Mouse (Mus musculus) adrenal gland, postnatal 25 days (tissue): ENCODE measurements around the gene Qk. TPM values are rescaled to one million over a fixed set of nuclear protein-coding genes. Genes with fewer than 3 reads are reported as not detected.

Source experiments
- DNase-seq: peaks from one replicate; pipeline ENCODE4 v3.0.0; 2021; ENCODE audit warnings: mixed read lengths
- long read RNA-seq: library from polyadenylated mRNA; stranded (forward); transcript quantifications from one replicate; pipeline ENCODE4 v2.0.0, GENCODE M21; 2021
- total RNA-seq: library from RNA; stranded (reverse); gene quantifications from 2 replicates; pipeline ENCODE4 v1.2.3, GENCODE M21; 2021

The Qk gene
- 189 and 200 TPM in 2 replicates for total RNA-seq
- long read RNA-seq, full-length matches to known transcripts, result 45 of 76 reads
- long read RNA-seq, partial matches to known transcripts, result 18 of 76 reads
- long read RNA-seq, other reads (novel, unspliced or antisense), result 13 of 76 reads

DNA sequence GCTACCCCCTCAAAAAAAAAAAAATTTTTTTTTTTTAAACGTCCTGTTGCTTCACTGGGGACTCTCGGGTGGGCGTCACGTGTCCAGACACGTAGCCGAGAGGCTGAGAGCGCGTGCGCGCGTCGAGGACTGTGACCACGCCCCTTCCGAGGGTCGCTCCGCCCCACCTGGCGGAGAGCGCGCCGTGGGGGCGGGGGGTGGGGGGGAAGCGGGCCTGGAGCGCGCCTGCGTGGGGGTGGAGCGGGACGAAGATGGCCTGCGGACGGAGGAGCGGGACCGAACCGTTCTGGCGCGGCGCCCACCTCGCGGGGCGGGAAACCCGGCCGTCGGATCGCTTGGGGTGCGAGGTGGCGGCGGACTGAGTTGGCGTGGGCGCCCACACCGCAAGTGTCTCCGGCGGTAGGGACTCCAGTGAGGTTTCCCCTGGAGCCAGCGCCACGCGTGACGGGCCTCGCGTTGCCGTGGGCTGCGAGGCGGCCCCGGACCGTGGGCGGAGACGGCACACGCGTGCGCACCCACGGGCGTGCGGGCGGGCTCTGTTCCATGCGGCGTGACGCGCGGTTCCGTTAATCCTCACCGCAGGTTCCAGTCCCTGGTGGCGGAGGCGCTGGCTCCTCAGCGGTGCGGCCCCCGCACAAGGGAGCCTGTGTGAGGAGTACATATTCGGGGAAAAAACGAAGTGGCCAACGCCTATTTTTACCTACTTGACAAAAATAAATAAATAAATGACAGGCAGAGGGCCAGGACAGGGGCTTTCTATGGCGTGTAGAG, at the start of gene Qk:
TSS of gene Qk (minus strand) at position 170 of the 771 bp plus-strand sequence.
- peak; percentile 95 for DNase-seq

DNA sequence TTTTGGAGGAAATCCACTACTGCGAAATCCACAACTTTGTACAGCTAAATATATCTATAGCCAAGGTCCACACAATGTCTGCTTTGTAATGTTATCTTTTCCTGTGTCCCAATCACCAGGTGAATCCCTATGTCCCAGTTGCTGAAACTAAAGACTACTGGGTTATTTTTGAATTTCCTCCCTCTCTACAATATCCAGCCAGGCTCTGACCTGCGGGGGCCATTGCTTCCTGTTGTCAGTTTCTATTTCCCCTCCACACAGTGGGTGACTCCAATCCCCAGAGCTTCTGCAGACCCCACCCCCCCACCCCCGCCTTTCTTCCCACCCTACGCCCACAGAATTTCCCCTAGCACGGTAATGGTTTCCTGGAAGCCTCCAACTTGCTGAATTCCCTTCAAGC, 47.4 kb upstream of the Qk start:
- DNase-seq, result peak; percentile 18

DNA sequence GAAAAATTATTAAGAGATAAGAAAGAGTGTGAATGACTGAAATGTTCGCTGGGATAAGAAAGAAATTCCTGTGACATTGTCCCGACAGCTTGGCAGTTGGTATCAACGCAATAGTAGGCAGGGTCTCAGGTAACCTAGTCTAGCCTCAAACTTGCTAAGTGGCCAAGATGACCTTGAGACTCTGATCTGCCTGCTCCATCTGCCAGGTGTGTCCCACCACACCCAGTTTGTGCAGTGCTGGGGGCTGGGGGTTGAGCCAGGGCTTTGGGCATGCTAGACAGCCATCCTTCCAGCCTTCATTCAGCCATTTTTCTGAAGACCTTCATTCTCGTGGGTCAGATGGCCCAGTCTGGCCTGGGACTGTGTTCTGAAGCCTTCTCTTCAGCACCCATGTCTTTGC, 46.9 kb upstream of the Qk start:
- no peak for DNase-seq

DNA sequence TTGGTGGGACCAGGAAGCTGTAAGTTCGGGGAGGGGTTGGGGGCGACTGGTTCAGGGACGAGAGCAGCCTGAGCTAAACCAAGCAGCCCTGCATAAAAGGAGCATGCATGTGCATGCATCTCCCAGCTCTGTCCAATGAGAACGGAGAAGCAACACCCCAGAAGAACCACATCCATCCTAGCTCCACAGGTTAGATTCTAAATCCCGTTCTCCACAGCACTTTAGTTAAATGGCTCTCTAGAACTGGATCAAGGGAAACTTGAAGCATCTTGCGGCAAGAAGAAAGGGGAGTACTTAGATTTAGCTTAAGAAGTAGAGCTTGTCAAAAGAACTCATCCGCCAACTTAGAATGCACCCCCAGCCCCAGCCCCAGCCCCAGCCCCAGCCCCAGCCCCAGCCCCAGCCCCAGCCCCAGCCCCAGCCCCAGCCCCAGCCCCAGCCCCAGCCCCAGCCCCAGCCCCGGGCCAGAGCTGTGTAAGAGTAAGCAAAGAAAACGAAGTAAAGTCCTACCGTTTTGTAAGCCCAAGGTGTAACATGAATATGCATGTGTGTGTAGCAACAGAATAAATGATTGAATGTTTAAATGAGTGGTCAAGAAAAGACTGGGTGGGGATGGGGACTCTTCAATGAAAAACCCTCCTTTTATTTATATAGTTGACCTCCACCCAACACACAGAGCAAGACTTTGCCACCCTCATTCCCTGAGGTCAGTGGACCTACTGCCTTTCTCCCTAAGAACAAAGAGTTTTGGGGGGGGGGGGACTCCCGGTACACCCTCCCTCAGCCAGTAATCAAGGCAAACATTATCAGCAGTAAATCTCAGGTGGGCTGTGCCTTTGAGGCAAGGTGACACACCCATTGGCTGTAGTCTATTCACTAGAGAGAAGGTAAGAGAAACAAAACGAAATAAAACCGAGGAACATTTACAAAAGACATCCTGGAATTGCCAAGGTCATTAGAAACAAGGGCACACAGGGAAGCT, 46.1 kb upstream of the Qk start:
- DNase-seq, result no peak

DNA sequence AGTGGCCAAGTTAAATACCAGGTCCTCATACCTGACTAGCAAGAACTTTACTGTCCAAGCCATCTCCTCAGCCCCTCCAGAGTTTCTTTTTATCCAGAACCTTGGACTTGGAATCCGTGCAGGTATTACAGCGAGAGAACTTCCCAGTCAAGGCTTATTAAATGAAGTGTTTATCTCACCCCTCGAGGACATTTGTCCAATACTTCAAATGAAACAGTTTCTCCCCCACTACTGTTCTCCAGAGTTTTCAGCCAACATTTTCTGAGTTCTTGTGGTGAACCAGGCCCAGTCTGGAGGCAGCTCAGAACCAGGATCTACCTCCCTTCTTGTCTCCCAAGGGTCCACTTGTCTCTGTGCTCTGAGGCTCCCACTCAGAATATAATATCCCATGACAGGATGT, 43.5 kb upstream of the Qk start:
- no peak for DNase-seq

DNA sequence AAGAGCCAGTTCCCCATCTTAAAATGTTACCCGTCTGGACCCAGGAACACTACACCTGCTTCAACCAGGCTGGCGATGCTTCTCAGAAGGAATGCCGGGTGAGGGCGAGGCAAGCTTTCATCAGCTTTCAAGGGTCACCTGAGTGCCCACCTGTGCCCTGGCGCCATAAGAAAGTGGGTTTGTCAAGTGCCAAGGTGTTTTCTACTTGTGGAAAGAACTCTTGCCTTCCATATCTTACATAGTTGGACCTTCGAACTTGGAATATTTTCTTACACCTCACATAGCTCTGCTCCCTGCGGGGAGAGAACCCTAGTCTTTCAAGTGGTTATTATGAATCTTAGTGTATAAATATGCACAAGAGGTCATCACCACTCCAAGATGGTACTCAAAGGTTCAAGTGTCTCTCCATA, 42.2 kb upstream of the Qk start:
- no peak for DNase-seq

DNA sequence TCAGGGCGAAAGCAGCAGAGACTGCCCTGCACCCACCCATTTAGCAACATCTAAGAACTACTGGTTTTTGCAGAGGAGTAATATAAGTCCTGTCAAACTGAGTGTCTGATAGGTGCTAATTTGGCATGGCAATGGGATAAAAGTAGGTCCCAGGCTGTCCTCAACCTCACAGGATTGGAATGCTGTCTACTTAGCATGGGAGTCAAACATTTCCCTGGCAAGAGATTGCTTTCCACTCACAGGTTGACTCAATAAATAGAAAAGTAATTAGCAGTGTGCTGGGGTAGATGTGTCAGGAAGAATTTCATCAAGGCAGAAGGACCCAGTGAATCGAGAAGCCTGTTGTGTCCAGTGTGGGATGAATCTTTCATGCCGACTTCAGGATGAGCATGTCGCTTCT, 41.1 kb upstream of the Qk start:
- no peak for DNase-seq

DNA sequence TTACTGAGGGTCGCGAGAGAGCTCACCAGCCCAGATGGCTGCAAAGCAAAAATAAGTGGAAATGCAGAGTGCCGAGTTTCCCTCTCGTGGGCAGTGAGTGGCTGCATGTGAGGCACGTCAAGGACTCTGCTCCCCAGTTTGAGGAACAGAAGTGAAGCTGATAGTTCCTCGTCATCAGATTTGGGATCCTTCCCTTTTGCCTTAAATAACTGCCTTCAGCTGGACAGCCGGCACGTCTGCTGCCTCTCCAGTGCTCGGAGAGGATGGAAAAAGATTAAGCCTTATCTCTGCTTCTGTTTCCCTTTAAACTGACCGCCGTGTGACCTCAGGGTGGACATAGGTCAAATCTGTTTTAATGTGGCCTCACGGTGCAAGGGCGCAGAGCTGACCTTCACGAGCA, 39.8 kb upstream of the Qk start:
- peak; percentile 23 for DNase-seq

DNA sequence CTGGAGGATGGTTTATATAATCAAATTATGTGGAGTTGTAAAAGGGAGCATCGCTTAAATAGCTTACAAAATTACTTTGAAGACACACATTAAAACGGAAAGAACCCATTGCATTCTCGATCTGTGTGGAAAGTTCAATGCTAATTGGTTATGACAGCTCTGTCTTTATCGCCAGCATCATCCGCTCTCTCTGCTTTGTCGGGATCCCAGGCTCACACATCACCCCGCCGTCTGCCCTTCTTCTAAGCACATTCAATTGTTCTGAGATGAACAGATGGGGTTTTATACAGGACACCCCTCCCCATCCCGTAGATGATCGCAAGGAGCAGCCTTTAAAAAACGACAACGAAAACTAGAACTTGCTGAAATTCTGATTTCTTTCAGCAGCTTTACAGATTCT, 37.7 kb upstream of the Qk start:
- DNase-seq, result no peak

DNA sequence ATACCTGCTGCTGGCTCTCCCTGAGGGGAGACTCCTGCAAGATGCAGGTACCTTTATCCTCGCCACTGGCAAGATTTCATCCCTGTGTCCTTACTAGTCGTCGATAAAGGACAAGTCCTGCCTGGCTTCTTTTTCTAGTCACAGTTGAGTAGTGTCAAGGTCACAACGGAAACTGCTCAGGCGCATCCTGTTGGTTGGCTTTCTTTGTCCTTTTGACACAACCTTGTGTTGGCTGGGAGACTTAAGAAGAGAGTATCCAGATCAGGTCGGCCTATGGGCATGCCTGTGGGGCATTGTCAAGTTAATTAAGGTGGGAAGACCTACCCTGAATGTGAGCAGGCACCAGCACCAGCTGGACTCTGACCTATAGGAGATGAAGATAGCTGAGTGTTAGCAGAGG, 36.6 kb upstream of the Qk start:
- DNase-seq, result no peak

DNA sequence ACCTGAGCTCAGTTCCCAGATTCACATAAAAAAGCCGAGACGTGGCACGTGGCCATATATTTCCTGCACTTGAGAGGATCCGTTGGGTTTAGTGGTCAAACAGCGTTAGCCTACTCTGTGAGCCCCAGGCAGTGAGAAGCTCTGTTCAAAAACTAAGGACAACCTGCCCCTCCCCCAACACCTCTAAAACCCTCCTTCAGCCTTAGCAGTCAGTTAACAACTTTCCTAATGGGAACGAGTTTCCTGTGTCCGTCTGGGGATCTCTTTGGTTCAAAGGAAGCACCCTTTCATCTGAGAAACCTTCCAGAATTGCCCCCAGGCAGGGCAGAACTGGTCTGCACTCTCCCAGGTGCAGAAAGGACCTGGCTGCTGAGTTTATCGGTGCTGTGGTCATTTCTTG, 36.1 kb upstream of the Qk start:
- DNase-seq, result no peak

DNA sequence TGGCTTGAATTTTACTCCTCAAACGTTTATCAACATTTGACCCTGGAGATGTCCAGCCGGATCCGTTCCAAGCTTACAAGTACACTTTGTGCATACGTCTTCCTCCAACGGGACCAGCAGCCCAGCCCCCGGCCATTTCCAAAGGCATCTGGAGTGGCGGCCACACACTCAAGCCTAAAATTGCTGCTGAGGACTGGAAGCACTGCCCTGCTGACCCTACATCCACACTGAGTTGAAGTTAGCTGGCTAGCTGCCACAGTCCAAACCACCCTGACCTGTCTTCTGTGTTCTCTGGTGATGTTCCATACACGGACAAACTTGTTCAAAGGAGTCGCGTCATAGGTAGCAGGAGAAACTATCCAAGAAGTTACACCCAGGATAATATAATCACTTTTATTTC, 18.6 kb upstream of the Qk start:
- no peak for DNase-seq

DNA sequence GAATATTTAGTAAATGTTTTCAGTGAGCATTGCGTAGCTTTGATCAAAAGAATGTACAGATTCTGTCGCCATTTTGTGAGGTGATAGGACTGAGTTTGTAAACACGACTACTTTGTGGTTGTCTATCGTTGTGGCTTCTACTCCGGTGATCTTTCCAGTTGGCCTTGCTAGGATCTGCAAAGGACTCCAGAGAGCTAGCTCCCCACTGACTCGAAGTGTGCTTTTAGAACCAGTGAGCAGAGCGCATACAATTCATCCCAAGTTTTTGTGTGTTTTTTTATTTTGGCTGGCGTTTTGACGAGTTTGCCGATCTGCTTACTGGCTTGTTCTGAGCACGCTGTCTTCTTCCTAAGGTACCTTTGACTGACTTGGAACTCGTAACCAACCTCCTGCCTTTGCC, 16.9 kb upstream of the Qk start:
- no peak for DNase-seq

DNA sequence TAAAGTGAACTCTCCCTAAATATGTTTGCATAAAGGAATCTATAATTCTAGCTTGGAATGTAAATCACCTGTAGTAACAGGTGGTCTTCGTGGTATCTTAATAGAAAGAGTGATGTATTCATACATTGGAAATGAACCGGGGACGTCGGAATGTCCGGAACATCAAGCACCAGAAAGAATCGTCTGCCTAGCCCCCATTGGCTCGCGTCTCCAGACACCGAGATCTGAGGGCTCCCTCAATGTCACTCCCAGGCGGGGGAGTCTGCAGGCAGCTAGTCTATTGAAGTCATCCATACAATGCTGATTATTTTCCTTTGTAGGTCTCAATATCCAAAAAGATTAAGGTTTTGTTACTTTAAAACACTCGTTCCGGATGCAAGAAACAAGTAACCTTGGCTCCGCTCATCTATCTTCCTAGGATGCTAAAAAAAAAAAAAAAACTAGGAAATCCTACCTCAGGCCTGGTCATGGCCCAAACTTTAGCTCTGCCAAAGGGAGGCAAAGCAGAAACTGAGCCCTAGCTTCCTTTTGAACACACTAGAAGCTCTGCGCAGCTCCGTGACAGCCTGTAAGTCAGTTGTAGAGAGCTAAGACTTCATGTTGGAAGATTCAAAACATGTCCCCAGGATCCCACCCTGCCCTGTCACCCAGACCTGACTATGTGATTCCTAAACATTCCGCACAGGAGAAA, 16.3 kb upstream of the Qk start:
- peak; percentile 49 for DNase-seq

DNA sequence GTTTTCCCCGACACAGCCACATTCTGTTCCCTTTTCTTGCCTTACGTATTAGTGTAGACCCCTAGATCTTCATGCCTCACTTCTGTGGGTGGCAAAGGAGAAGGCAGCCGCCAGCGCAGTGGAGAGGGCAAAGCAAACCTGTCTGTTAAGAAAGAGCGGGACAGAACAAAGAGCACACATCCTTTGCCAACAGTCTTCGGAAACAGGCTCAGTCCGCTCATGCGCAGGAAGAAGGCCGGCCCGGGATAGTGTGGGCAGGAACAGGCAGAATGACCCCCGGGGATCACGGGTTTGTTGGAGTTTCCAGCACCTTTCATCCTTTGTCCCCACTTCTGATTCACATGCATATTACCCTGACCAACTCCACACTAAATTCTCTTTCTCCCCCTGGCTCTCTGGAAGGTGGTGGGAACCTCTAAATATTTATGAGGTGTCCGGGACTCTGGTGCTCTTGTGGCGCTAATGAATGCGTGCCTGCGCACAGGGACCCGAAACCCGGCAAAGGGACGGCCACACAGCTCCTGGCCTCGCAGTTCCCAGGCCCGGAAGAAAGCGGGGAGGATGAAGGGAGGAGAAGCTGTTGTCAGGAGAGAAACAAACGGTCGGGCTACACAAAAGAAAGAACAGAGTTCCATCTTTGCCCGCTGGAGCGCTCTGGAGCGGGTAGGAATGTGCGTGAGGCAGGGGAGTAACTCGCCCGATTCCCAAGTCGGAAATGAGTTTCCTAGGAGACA, 15.5 kb upstream of the Qk start:
- DNase-seq, result peak; percentile 76

DNA sequence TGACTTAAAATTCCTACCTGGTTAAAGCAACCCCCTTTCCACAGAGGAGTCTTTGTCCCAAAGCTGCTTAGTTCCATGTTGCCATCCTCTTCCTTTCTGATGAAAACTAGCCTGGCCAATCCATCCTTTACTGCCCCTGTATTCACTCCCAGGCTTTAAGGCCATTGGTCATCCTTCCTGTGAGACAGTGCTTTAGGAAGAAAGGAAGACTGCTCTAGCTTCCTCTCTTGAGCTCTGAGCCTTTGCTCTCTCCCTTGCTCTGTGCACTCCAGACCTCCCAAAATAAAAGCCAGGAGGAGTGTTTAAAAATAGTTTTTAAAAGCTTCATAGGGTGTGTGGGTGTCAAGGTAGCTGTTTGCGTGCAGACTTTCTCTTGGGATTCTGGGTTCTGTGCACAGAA, 14.8 kb upstream of the Qk start:
- no peak for DNase-seq

DNA sequence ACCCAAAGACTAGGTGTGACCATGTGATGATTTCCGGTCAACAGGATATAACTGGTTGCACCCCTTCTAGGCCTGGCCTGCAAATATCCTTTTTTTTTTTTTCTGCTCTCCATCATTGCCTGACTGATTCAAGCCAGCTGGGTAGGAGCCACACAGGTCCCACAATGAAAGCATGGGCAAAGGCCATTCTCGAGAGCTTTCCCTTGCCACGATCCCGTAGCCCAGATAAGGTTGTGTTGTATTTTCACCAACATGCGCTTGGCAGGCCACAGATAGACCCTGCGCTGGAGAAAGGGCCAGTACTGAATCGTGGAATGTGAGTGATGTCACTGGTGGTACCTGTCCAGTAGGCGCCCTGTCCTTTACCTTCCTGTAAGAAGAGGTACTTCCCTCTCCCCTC, 13.7 kb upstream of the Qk start:
- DNase-seq, result no peak

DNA sequence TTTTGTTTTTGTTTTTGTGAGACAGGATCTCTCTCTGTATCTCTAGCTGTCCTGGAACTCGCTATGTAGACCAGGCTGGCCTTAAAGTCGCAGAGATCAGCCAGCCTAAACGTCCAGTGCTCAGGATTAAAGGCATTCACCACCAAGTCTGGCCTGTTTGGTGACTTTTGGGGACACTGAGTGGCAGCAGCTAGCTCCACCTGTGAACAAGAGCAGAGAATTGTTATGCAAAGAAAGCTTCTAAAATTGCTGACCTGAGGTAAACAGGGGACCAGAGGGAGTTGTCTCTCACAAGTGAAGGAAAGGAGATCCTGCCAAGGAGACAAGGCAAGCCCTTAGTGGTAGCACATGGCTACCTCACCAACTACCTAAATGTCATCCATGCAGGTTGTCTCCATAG, 12.5 kb upstream of the Qk start:
- DNase-seq, result no peak

DNA sequence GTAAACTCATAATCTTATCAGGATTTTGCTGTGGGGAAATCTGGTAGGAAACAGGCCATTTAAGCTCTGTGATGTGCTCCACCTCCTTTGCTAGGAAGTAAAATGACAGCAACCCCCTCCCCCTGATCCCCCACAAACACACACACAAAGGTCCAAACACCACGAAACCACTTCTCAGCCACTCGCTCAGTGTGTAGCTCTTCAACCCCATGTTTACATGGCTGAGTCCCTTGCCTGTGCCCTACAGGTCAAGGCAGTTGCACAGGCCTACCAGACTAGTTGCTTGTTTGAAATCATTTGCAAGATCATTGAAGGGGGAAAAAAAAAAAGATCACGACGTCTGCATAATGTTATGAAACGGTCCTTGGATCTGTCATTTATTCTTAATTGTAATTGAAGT, 9.8 kb upstream of the Qk start:
- DNase-seq, result no peak

DNA sequence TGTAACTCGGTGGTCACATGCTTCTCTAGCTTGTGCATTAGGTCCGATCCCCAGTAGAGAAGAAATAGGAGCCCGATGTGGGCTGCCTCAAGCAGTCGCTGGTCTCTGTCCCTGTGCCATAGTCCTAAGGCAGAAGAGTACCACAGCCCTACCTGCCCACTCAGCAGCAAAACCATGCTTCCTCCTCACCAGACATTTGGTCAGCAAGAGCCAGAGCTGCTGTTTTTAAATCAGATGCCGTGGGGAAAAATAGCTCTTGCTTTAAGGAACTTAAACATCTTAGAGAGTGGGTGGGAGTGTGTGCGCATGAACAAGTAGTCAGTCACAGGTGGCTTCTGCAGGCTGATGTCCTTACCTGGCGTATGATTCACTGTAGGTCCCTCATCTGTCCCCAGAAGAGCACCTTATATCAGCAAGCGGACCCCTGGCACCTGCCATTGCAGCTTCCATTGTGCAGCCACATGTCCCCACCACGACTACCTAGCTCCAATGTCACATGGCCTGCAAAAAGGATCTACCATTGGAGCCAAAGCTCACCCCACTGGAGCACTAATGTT, 9.0 kb upstream of the Qk start:
- no peak for DNase-seq

DNA sequence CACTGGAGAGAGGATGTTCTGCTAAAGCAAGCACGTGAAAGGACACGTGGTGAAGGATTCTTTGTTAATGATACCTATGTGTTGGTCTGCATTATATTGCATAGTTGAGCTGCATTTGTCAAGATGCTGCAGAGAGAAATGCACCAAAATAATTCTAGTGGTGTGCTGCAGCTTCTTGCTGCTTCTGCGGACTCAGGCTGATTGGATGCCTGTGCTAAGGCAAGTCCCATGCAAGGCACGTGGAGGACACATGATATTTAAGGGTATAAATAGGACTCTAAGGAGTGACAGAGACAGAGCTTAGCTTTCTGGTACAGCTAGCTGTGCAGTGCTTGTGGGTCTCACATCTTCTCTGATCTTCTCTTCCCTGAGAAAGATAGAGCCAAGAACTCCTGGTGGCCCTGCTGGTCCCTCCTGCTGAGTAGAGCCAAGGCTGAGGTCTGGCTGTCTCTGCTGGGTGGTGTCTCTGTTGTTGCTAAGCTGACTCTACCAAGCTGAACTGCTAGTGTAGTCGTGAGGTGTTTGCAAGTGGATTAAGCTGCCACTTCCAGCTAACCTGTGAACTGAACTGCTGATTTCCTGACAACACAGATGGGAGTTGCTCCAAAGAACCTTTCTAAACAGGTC, 8.0 kb upstream of the Qk start:
- no peak for DNase-seq
